Comparison of ENCODE assay signal across 14 mouse cellular contexts in the genomic region with DNA sequence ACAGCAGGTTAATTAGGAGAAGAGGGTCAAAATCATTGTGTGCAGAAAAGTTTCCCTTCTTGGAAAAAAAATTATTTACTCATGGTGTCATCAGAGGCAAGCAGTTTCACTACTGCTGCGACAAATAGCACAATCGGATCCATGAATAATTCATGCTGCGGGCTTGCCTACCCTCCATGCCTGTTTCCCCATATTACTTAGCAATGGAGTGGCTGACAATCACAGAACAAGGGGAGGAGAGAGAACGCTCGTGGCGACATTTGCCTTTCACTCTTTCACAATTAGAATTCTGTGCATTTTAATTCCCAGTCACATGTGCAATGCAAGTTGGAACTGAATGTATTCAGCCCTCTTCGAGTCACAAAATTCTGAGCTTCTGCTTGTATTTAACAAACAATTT.
DNase-seq lines count a peak whose midpoint lies in the region; ATAC-seq and TF ChIP-seq lines count a peak whose summit lies in the region.
"Had no signal": no experiment of that assay in that cellular context is flagged by ENCODE, and none has a peak within 500 bp of the region (broad histone marks: within the 10 kb centered on the region; RNA-seq: fewer than 3 reads in every experiment).

No protein-coding gene starts in this region.

- peak; percentile 77 for ATAC-seq in forebrain, postnatal 0 days
- ATAC-seq in neural tube, embryonic 15.5 days (ENCODE audit: low FRiP score) = no peak; the same call in 1 of the 2 replicates
- ATAC-seq: inflammation-experienced regulatory T-cells, adult 6 months; Patski had no signal

- WGBS in forebrain, embryonic 10.5 days = 66% methylated on average over 7 of the region's 7 CpGs
- WGBS in forebrain, postnatal 0 days = 15% methylated on average over 7 of the region's 7 CpGs
- 49% methylated on average over 7 of the region's 7 CpGs for WGBS in midbrain, embryonic 10.5 days
- 14% methylated on average over 7 of the region's 7 CpGs for WGBS in neural tube, embryonic 15.5 days

- H3K4me2 ChIP-seq in forebrain, postnatal 0 days (ENCODE audit: low read depth) = peak overlapping the region; percentile 20; the same call in 1 of the 2 replicates
- peak overlapping the region; percentile 25 for H3K4me2 ChIP-seq in neural tube, embryonic 15.5 days

- no peak for TF ChIP-seq CTCF in forebrain, postnatal 0 days (IDR thresholded peaks at IDR 0.05; ENCODE audit: low read depth)

- no peak overlapping the region for H3K9ac ChIP-seq in forebrain, postnatal 0 days
- no peak overlapping the region for H3K9ac ChIP-seq in neural tube, embryonic 15.5 days (replicated peaks)

- peaks cover 51% of the 10 kb centered on the region for H3K4me1 ChIP-seq in forebrain, embryonic 10.5 days
- H3K4me1 ChIP-seq in forebrain, postnatal 0 days (ENCODE audit: insufficient read depth) = peaks cover 9% of the 10 kb centered on the region; the same call in 1 of the 2 replicates
- peaks cover 63% of the 10 kb centered on the region for H3K4me1 ChIP-seq in midbrain, embryonic 10.5 days
- peaks cover 54% of the 10 kb centered on the region for H3K4me1 ChIP-seq in neural tube, embryonic 15.5 days

- no peaks in the 10 kb centered on the region for H3K36me3 ChIP-seq in forebrain, embryonic 10.5 days (replicated peaks)
- H3K36me3 ChIP-seq in forebrain, postnatal 0 days (ENCODE audit: insufficient read depth) = no peaks in the 10 kb centered on the region
- no peaks in the 10 kb centered on the region for H3K36me3 ChIP-seq in midbrain, embryonic 10.5 days
- no peaks in the 10 kb centered on the region for H3K36me3 ChIP-seq in neural tube, embryonic 15.5 days

- DNase-seq in forebrain, embryonic 10.5 days (ENCODE audit: extremely low spot score, low spot score) = no peak
- peak; percentile 37 for DNase-seq in forebrain, postnatal 0 days
- DNase-seq in midbrain, embryonic 10.5 days (ENCODE audit: low spot score) = peak; percentile 46
- no peak for DNase-seq in heart, postnatal 36 days
- DNase-seq in left cerebral cortex, postnatal 25 days (ENCODE audit: low spot score in 2 of 2) = no peak
- no peak for DNase-seq in gastrocnemius, postnatal 10 days
- DNase-seq: adrenal gland, adult 8-10 months; kidney, postnatal 36 days; lung, adult 2 months; right cerebral cortex, postnatal 25 days; thymus, postnatal 25 days had no signal

- H3K27me3 ChIP-seq in forebrain, embryonic 10.5 days (ENCODE audit: poor library complexity, severe bottlenecking) = peaks cover 15% of the 10 kb centered on the region
- H3K27me3 ChIP-seq in forebrain, postnatal 0 days (ENCODE audit: insufficient read depth, low read length) = no peaks in the 10 kb centered on the region
- no peaks in the 10 kb centered on the region; the same call in 1 of the 2 replicates for H3K27me3 ChIP-seq in midbrain, embryonic 10.5 days (ENCODE audit: low read depth, poor library complexity, severe bottlenecking)
- no peaks in the 10 kb centered on the region for H3K27me3 ChIP-seq in neural tube, embryonic 15.5 days (replicated peaks)
- H3K27me3 ChIP-seq: Patski had no signal

- H3K4me3 ChIP-seq in forebrain, embryonic 10.5 days = no peak overlapping the region
- H3K4me3 ChIP-seq in forebrain, postnatal 0 days (ENCODE audit: low read depth, low read length) = 0 out of 2 replicates have a peak overlapping the region, but pooled peaks have one; percentile 2
- H3K4me3 ChIP-seq in midbrain, embryonic 10.5 days = peak overlapping the region; percentile 31; the same call in 1 of the 2 replicates
- no peak overlapping the region for H3K4me3 ChIP-seq in neural tube, embryonic 15.5 days (replicated peaks)

- H3K9me3 ChIP-seq in forebrain, embryonic 10.5 days = no peaks in the 10 kb centered on the region
- no peaks in the 10 kb centered on the region for H3K9me3 ChIP-seq in forebrain, postnatal 0 days (ENCODE audit: low read length)
- H3K9me3 ChIP-seq in midbrain, embryonic 10.5 days (replicated peaks) = no peaks in the 10 kb centered on the region
- H3K9me3 ChIP-seq in neural tube, embryonic 15.5 days (replicated peaks) = no peaks in the 10 kb centered on the region

- intact Hi-C loops in heart, postnatal 36 days (cut with DNase I) = no loop called here
- intact Hi-C loops in left cerebral cortex, postnatal 25 days (cut with DNase I) = no loop called here

- H3K27ac ChIP-seq in forebrain, embryonic 10.5 days = peak overlapping the region; percentile 40; the same call in 1 of the 2 replicates
- H3K27ac ChIP-seq in forebrain, postnatal 0 days (ENCODE audit: low read depth, low read length) = no peak overlapping the region
- H3K27ac ChIP-seq in midbrain, embryonic 10.5 days (replicated peaks) = peak overlapping the region; percentile 77
- peak overlapping the region; percentile 41; the same call in 1 of the 2 replicates for H3K27ac ChIP-seq in neural tube, embryonic 15.5 days (replicated peaks)

Comparison
In these comparisons a context has a peak if more than half of its experiments do, and no peak if none do; other contexts are left out.
1. DNase-seq: peak in forebrain, postnatal 0 days (single experiment) and midbrain, embryonic 10.5 days (single experiment); none in forebrain, embryonic 10.5 days (single experiment), heart, postnatal 36 days (0 of 2), left cerebral cortex, postnatal 25 days (0 of 2) and gastrocnemius, postnatal 10 days (single experiment).
2. H3K4me3 ChIP-seq: peak in forebrain, postnatal 0 days (single experiment) and midbrain, embryonic 10.5 days (single experiment); none in forebrain, embryonic 10.5 days (single experiment) and neural tube, embryonic 15.5 days (single experiment).